Mouse (Mus musculus) midbrain, embryonic 13.5 days (tissue): ENCODE data around the gene Egr4. TPM values are rescaled to one million over a fixed set of nuclear protein-coding genes. Genes with fewer than 3 reads are reported as not detected.
A peak's percentile ranks its signal among the peaks of the same experiment; 100 is the strongest.

Experiments used
- ATAC-seq: fragments of 200-750 bp; cut with Nextera tagmentation; 2 replicates; pipeline ENCODE4 v1.8.0; 2017; ENCODE audit warnings: mild to moderate bottlenecking, moderate TSS enrichment, moderate library complexity
- H3K27ac ChIP-seq: fragments of 300-500 bp; sonication (generic); 2 replicates; pipeline ENCODE4 v1.5.1; 2015; ENCODE audit warnings: inconsistent platforms, mild to moderate bottlenecking, moderate library complexity
- H3K27me3 ChIP-seq: fragments of 300-500 bp; sonication (generic); 2 replicates; pipeline ENCODE4 v1.6.1; 2015; ENCODE audit warnings: mild to moderate bottlenecking, inconsistent platforms
- H3K36me3 ChIP-seq: fragments of 300-500 bp; sonication (generic); 2 replicates; pipeline ENCODE4 v1.6.1; 2015; ENCODE audit warnings: mild to moderate bottlenecking, inconsistent platforms
- H3K4me1 ChIP-seq: fragments of 300-500 bp; sonication (generic); replicated peaks from 2 replicates; pipeline ENCODE4 v1.6.1; 2015; ENCODE audit warnings: inconsistent platforms
- H3K4me2 ChIP-seq: fragments of 300-500 bp; sonication (generic); replicated peaks from 2 replicates; pipeline ENCODE4 v1.6.1; 2015; ENCODE audit warnings: moderate library complexity, mild to moderate bottlenecking, inconsistent platforms
- H3K4me3 ChIP-seq: fragments of 300-500 bp; sonication (generic); replicated peaks from 2 replicates; pipeline ENCODE4 v1.5.1; 2015; ENCODE audit warnings: mild to moderate bottlenecking, inconsistent platforms
- H3K9ac ChIP-seq: fragments of 300-500 bp; sonication (generic); replicated peaks from 2 replicates; pipeline ENCODE4 v1.6.1; 2015; ENCODE audit warnings: mild to moderate bottlenecking, inconsistent platforms
- H3K9me3 ChIP-seq: fragments of 300-500 bp; sonication (generic); 2 replicates; pipeline ENCODE4 v1.6.1; 2016; ENCODE audit warnings: mild to moderate bottlenecking, inconsistent platforms
- WGBS: fragments of 180-500 bp; shearing (Covaris S2); methylation state at CpG from one replicate; pipeline ENCODE4 v1.1.7; 2015; 5-methylcytosine and 5-hydroxymethylcytosine counted together
- polyA plus RNA-seq: library from polyadenylated mRNA; unstranded; fragments of >200 nt; fragmentation: Nextera tagmentation; extraction: Ambion mirVana; gene quantifications from 2 replicates; pipeline ENCODE4 v1.2.1, GENCODE M21; 2015

Gene Egr4
- polyA plus RNA-seq, 1 experiment from 2014 or later, result not detected

GRCm38 (mm10) chr6:85489717-85490116 is 23.7 kb downstream of the Egr4 start:
- Histone ChIP-seq H3K36me3 (no peaks in the 10 kb centered on the region), H3K9me3 (no peaks in the 10 kb centered on the region), H3K4me3 (no peak overlapping the region), H3K4me2 (no peak overlapping the region), H3K4me1 (peaks cover 19% of the 10 kb centered on the region), H3K9ac (no peak overlapping the region), H3K27me3 (peaks cover 26% of the 10 kb centered on the region), H3K27ac (no peak overlapping the region)
- no peak for ATAC-seq
- WGBS, result 83% methylated on average over 3 of the region's 3 CpGs

- peaks cover 28% of the 10 kb centered on the region for H3K4me1 ChIP-seq
- no peak overlapping the region for H3K27ac ChIP-seq
- ATAC-seq, result no peak
- H3K4me2 ChIP-seq, result no peak overlapping the region
- 23% methylated on average over 4 of the region's 4 CpGs for WGBS
- no peaks in the 10 kb centered on the region for H3K36me3 ChIP-seq
- no peak overlapping the region for H3K4me3 ChIP-seq
- no peaks in the 10 kb centered on the region for H3K9me3 ChIP-seq
- H3K27me3 ChIP-seq, result peaks cover 38% of the 10 kb centered on the region
- no peak overlapping the region for H3K9ac ChIP-seq
Observed at GRCm38 (mm10) chr6:85488510-85488909, 24.9 kb downstream of the Egr4 start.

GRCm38 (mm10) chr6:85485738-85486137 is 27.7 kb downstream of the Egr4 start:
- 72% methylated on average over 2 of the region's 2 CpGs for WGBS
- Histone ChIP-seq H3K4me1 (peaks cover 28% of the 10 kb centered on the region), H3K4me3 (no peak overlapping the region), H3K9me3 (no peaks in the 10 kb centered on the region), H3K27ac (no peak overlapping the region), H3K27me3 (peaks cover 49% of the 10 kb centered on the region), H3K9ac (no peak overlapping the region), H3K36me3 (no peaks in the 10 kb centered on the region), H3K4me2 (no peak overlapping the region)
- no peak for ATAC-seq

GRCm38 (mm10) chr6:85483843-85484721 is 29.3 kb downstream of the Egr4 start:
- H3K4me3 ChIP-seq, result peak overlapping the region; percentile 38
- H3K27ac ChIP-seq, result no peak overlapping the region
- H3K4me1 ChIP-seq, result peaks cover 25% of the 10 kb centered on the region
- peak; percentile 46 for ATAC-seq
- 3% methylated on average over 92 of the region's 92 CpGs for WGBS
- H3K9ac ChIP-seq, result peak overlapping the region; percentile 36
- peaks cover 7% of the 10 kb centered on the region for H3K36me3 ChIP-seq
- no peaks in the 10 kb centered on the region for H3K9me3 ChIP-seq
- peaks cover 49% of the 10 kb centered on the region for H3K27me3 ChIP-seq
- H3K4me2 ChIP-seq, result peak overlapping the region; percentile 54

GRCm38 (mm10) chr6:85480685-85481084 is 32.7 kb downstream of the Egr4 start:
- Histone ChIP-seq H3K4me3 (no peak overlapping the region), H3K27ac (no peak overlapping the region), H3K4me1 (peaks cover 13% of the 10 kb centered on the region), H3K9ac (no peak overlapping the region), H3K4me2 (no peak overlapping the region), H3K36me3 (peaks cover 21% of the 10 kb centered on the region), H3K9me3 (no peaks in the 10 kb centered on the region), H3K27me3 (peaks cover 33% of the 10 kb centered on the region)
- WGBS, result 77% methylated on average over 16 of the region's 16 CpGs
- no peak for ATAC-seq

GRCm38 (mm10) chr6:85479979-85480378 is 33.4 kb downstream of the Egr4 start:
- Histone ChIP-seq H3K27ac (no peak overlapping the region), H3K9me3 (no peaks in the 10 kb centered on the region), H3K4me1 (peaks cover 12% of the 10 kb centered on the region), H3K36me3 (peaks cover 26% of the 10 kb centered on the region), H3K4me2 (no peak overlapping the region), H3K9ac (no peak overlapping the region), H3K4me3 (no peak overlapping the region), H3K27me3 (peaks cover 26% of the 10 kb centered on the region)
- WGBS, result 82% methylated on average over 5 of the region's 5 CpGs
- ATAC-seq, result no peak

- Histone ChIP-seq H3K4me3 (no peak overlapping the region), H3K4me2 (no peak overlapping the region), H3K4me1 (no peaks in the 10 kb centered on the region), H3K9ac (no peak overlapping the region), H3K36me3 (peaks cover 34% of the 10 kb centered on the region), H3K27me3 (peaks cover 10% of the 10 kb centered on the region; the same call in 1 of the 2 replicates), H3K9me3 (no peaks in the 10 kb centered on the region), H3K27ac (no peak overlapping the region)
- ATAC-seq, result no peak
- 45% methylated on average over 14 of the region's 14 CpGs for WGBS
Observed at GRCm38 (mm10) chr6:85478416-85478815, 35.0 kb downstream of the Egr4 start.

GRCm38 (mm10) chr6:85477366-85477917 is 35.9 kb downstream of the Egr4 start:
- no peaks in the 10 kb centered on the region for H3K4me1 ChIP-seq
- H3K36me3 ChIP-seq, result peaks cover 44% of the 10 kb centered on the region
- H3K4me2 ChIP-seq, result no peak overlapping the region
- H3K4me3 ChIP-seq, result no peak overlapping the region
- 44% methylated on average over 10 of the region's 10 CpGs for WGBS
- H3K27ac ChIP-seq, result no peak overlapping the region
- no peak overlapping the region for H3K9ac ChIP-seq
- ATAC-seq, result peak; percentile 51; the same call in 1 of the 2 replicates
- H3K9me3 ChIP-seq, result no peaks in the 10 kb centered on the region
- peaks cover 4% of the 10 kb centered on the region; the same call in 1 of the 2 replicates for H3K27me3 ChIP-seq

GRCm38 (mm10) chr6:85475581-85475980 is 37.8 kb downstream of the Egr4 start:
- ATAC-seq, result no peak
- Histone ChIP-seq H3K36me3 (peaks cover 47% of the 10 kb centered on the region), H3K4me1 (0 out of 2 replicates have a peak, but pooled peaks cover 4% of the 10 kb centered on the region), H3K4me2 (no peak overlapping the region), H3K27ac (no peak overlapping the region), H3K9ac (no peak overlapping the region), H3K4me3 (no peak overlapping the region), H3K9me3 (no peaks in the 10 kb centered on the region), H3K27me3 (no peaks in the 10 kb centered on the region)
- WGBS, result 92% methylated on average over 3 of the region's 3 CpGs

- no peak for ATAC-seq
- H3K27me3 ChIP-seq, result no peaks in the 10 kb centered on the region
- no peak overlapping the region for H3K27ac ChIP-seq
- no peaks in the 10 kb centered on the region for H3K9me3 ChIP-seq
- H3K36me3 ChIP-seq, result peaks cover 58% of the 10 kb centered on the region
- H3K4me1 ChIP-seq, result 0 out of 2 replicates have a peak, but pooled peaks cover 4% of the 10 kb centered on the region
- H3K9ac ChIP-seq, result no peak overlapping the region; the same call in 1 of the 2 replicates
- H3K4me3 ChIP-seq, result no peak overlapping the region
- 51% methylated on average over 5 of the region's 5 CpGs for whole genome bisulfite sequencing
- H3K4me2 ChIP-seq, result no peak overlapping the region
Observed at GRCm38 (mm10) chr6:85472542-85472941, 40.8 kb downstream of the Egr4 start.

GRCm38 (mm10) chr6:85471962-85472361 is 41.4 kb downstream of the Egr4 start:
- Histone ChIP-seq H3K4me1 (0 out of 2 replicates have a peak, but pooled peaks cover 4% of the 10 kb centered on the region), H3K27ac (no peak overlapping the region), H3K27me3 (no peaks in the 10 kb centered on the region), H3K36me3 (peaks cover 62% of the 10 kb centered on the region), H3K4me2 (no peak overlapping the region), H3K9me3 (no peaks in the 10 kb centered on the region), H3K4me3 (no peak overlapping the region), H3K9ac (no peak overlapping the region; the same call in 1 of the 2 replicates)
- WGBS, result 66% methylated on average over 8 of the region's 8 CpGs
- no peak for ATAC-seq
